Mouse (Mus musculus) intestine, embryonic 14.5 days (tissue): ENCODE measurements around the gene Olfr1323. TPM values are rescaled to one million over a fixed set of nuclear protein-coding genes. Genes with fewer than 3 reads are reported as not detected.

Experiments used
- ATAC-seq: fragments of 200-750 bp; cut with Nextera tagmentation; replicated peaks from 2 replicates; pipeline ENCODE4 v1.8.0; 2017; ENCODE audit warnings: low read depth, moderate number of reproducible peaks, moderate TSS enrichment, moderate library complexity; ENCODE audit not compliant: low FRiP score, low TSS enrichment
- DNase-seq: peaks from one replicate; pipeline ENCODE4 v3.0.0-alpha.2; 2018; ENCODE audit warnings: low spot score
- H3K27ac ChIP-seq: fragments of 300-500 bp; sonication (generic); 2 replicates; pipeline ENCODE4 v1.5.1; 2014; ENCODE audit warnings: low read depth, mild to moderate bottlenecking, control low read depth
- H3K27me3 ChIP-seq: fragments of 300-500 bp; sonication (generic); replicated peaks from 2 replicates; pipeline ENCODE4 v1.6.1; 2014; ENCODE audit warnings: low read length, control low read depth; ENCODE audit not compliant: control insufficient read depth, insufficient read depth
- H3K36me3 ChIP-seq: fragments of 300-500 bp; sonication (generic); 2 replicates; pipeline ENCODE4 v1.6.1; 2014; ENCODE audit warnings: low read length, control low read depth; ENCODE audit not compliant: control insufficient read depth, insufficient read depth
- H3K4me1 ChIP-seq: fragments of 300-500 bp; sonication (generic); replicated peaks from 2 replicates; pipeline ENCODE4 v1.6.1; 2014; ENCODE audit warnings: low read length, control low read depth, mixed read lengths; ENCODE audit not compliant: control insufficient read depth, insufficient read depth
- H3K4me2 ChIP-seq: fragments of 300-500 bp; sonication (generic); 2 replicates; pipeline ENCODE4 v1.6.1; 2014; ENCODE audit warnings: low read length
- H3K4me3 ChIP-seq: fragments of 300-500 bp; sonication (generic); 2 replicates; pipeline ENCODE4 v1.5.1; 2014; ENCODE audit warnings: low read depth, low read length, control low read depth, mixed read lengths
- H3K9ac ChIP-seq: fragments of 300-500 bp; sonication (generic); 2 replicates; pipeline ENCODE4 v1.6.1; 2014; ENCODE audit warnings: mild to moderate bottlenecking, low read length
- H3K9me3 ChIP-seq: fragments of 300-500 bp; sonication (generic); 2 replicates; pipeline ENCODE4 v1.6.1; 2016; ENCODE audit warnings: low read length, control low read depth; ENCODE audit not compliant: control insufficient read depth
- WGBS: fragments of 180-500 bp; shearing (Covaris S2); extraction: QIAGEN DNeasy Blood & Tissue Kit; methylation state at CpG from one replicate; pipeline ENCODE4 v1.1.7; 2014; 5-methylcytosine and 5-hydroxymethylcytosine counted together
- polyA plus RNA-seq: library from polyadenylated mRNA; unstranded; fragments of >200 nt; fragmentation: Nextera tagmentation; extraction: Ambion mirVana; gene quantifications from 2 replicates; pipeline ENCODE4 v1.2.1, GENCODE M21; 2014

The Olfr1323 gene
- not detected in 2 replicates for polyA plus RNA-seq

DNA sequence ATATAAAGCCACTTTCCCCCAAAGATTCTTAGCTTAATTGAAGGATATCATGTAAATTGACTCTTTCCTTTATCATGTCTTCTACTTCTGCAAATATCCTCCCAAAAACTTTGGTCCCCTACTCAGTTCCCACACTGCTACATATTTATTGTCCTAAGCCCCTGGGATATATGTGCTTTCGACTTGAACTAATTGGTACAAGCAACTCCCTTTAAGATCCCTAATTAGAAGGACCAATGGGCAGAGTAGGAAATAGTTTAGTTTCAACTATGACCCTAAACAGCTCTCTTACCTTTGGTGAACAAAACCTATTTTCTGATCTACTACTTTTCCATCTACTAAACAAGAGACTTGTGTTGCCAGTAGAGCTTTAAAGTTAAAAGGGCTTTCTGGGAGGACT, at the start of gene Olfr1323:
TSS of gene Olfr1323 (minus strand) at position 101 of the 400 bp plus-strand sequence.
- H3K4me1 ChIP-seq = no peaks in the 10 kb centered on the region
- H3K4me2 ChIP-seq = no peak within 1 kb of the TSS
- no peak within 1 kb of the TSS for H3K27ac ChIP-seq
- H3K9ac ChIP-seq = no peak within 1 kb of the TSS
- no peak within 1 kb of the TSS for H3K4me3 ChIP-seq
- H3K9me3 ChIP-seq = no peaks in the 10 kb centered on the region
- ATAC-seq (no peak), DNase-seq (no peak)
- no peaks in the 10 kb centered on the region for H3K36me3 ChIP-seq
- H3K27me3 ChIP-seq = no peaks in the 10 kb centered on the region
- 90% methylated on average over 1 of the region's 1 CpGs for WGBS

DNA sequence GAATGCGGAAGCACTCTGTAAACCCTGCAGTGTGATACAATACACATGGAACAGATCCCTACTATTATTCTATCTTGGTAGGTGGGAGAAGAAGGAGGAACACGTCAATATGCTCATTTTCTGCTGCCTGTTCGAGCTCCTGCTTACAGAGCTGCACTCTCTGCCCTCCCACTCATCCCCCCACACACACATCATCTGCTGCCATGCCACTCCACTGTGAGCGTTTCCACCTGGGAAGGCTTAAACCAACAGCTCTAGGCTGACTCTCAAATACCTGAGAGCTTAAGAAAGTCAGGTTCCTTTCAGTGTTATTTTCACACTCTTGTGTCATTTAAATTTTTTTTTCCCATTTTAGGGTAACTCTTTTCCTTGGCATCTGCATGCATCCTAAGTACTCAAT, 6.9 kb downstream of the Olfr1323 start:
- Histone ChIP-seq H3K36me3 (no peaks in the 10 kb centered on the region), H3K4me1 (no peaks in the 10 kb centered on the region), H3K4me2 (no peak overlapping the region), H3K27me3 (no peaks in the 10 kb centered on the region), H3K9me3 (no peaks in the 10 kb centered on the region), H3K27ac (no peak overlapping the region), H3K9ac (no peak overlapping the region), H3K4me3 (no peak overlapping the region)
- ATAC-seq (no peak), DNase-seq (no peak)
- WGBS = 32% methylated on average over 4 of the region's 4 CpGs

Other genes starting within 250 kb of the Olfr1323 start
- 2.1 and 2.2 TPM in 2 replicates for gene Igsf1, start 221.6 kb downstream of the Olfr1323 start, polyA plus RNA-seq
- not detected in 2 replicates for gene Olfr1322, start 127.9 kb downstream of the Olfr1323 start, polyA plus RNA-seq